Mouse (Mus musculus) midbrain, embryonic 16.5 days (tissue): Measurements from ENCODE around the gene Pim1. TPM values are rescaled to one million over a fixed set of nuclear protein-coding genes. Genes with fewer than 3 reads are reported as not detected.

Experiments
- ATAC-seq: fragments of 200-750 bp; cut with Nextera tagmentation; 2 replicates; pipeline ENCODE4 v1.8.0; 2017; ENCODE audit warnings: moderate TSS enrichment
- H3K27ac ChIP-seq: fragments of 300-500 bp; sonication (generic); 2 replicates; pipeline ENCODE4 v1.5.1; 2014; ENCODE audit warnings: mild to moderate bottlenecking, low read length, mixed read lengths
- H3K27me3 ChIP-seq: fragments of 300-500 bp; sonication (generic); 2 replicates; pipeline ENCODE4 v1.6.1; 2014; ENCODE audit warnings: low read depth, low read length, mixed read lengths; ENCODE audit not compliant: control insufficient read depth, insufficient read depth
- H3K36me3 ChIP-seq: fragments of 300-500 bp; sonication (generic); 2 replicates; pipeline ENCODE4 v1.6.1; 2014; ENCODE audit warnings: mild to moderate bottlenecking, low read length, moderate library complexity, mixed read lengths; ENCODE audit not compliant: control insufficient read depth, insufficient read depth
- H3K4me1 ChIP-seq: fragments of 300-500 bp; sonication (generic); 2 replicates; pipeline ENCODE4 v1.6.1; 2014; ENCODE audit warnings: mild to moderate bottlenecking, low read length, mixed read lengths; ENCODE audit not compliant: control insufficient read depth, insufficient read depth
- H3K4me2 ChIP-seq: fragments of 300-500 bp; sonication (generic); 2 replicates; pipeline ENCODE4 v1.6.1; 2014; ENCODE audit warnings: mild to moderate bottlenecking, low read length, mixed read lengths
- H3K4me3 ChIP-seq: fragments of 300-500 bp; sonication (generic); 2 replicates; pipeline ENCODE4 v1.5.1; 2014; ENCODE audit warnings: low read depth, mild to moderate bottlenecking, low read length, moderate library complexity, mixed read lengths
- H3K9ac ChIP-seq: fragments of 300-500 bp; sonication (generic); 2 replicates; pipeline ENCODE4 v1.6.1; 2014; ENCODE audit warnings: low read depth, low read length, mixed read lengths
- H3K9me3 ChIP-seq: fragments of 300-500 bp; sonication (generic); replicated peaks from 2 replicates; pipeline ENCODE4 v1.6.1; 2014; ENCODE audit warnings: mild to moderate bottlenecking, low read length, mixed read lengths; ENCODE audit not compliant: control insufficient read depth, poor library complexity, severe bottlenecking
- WGBS: fragments of 180-500 bp; shearing (Covaris S2); extraction: QIAGEN DNeasy Blood & Tissue Kit; methylation state at CpG from one replicate; pipeline ENCODE4 v1.1.7; 2014; 5-methylcytosine and 5-hydroxymethylcytosine counted together
- polyA plus RNA-seq: library from polyadenylated mRNA; unstranded; fragments of >200 nt; fragmentation: Nextera tagmentation; extraction: Ambion mirVana; gene quantifications from 2 replicates; pipeline ENCODE4 v1.2.1, GENCODE M21; 2015

The Pim1 gene
- polyA plus RNA-seq, 1 experiment from 2014 or later = 7.3 TPM

DNA sequence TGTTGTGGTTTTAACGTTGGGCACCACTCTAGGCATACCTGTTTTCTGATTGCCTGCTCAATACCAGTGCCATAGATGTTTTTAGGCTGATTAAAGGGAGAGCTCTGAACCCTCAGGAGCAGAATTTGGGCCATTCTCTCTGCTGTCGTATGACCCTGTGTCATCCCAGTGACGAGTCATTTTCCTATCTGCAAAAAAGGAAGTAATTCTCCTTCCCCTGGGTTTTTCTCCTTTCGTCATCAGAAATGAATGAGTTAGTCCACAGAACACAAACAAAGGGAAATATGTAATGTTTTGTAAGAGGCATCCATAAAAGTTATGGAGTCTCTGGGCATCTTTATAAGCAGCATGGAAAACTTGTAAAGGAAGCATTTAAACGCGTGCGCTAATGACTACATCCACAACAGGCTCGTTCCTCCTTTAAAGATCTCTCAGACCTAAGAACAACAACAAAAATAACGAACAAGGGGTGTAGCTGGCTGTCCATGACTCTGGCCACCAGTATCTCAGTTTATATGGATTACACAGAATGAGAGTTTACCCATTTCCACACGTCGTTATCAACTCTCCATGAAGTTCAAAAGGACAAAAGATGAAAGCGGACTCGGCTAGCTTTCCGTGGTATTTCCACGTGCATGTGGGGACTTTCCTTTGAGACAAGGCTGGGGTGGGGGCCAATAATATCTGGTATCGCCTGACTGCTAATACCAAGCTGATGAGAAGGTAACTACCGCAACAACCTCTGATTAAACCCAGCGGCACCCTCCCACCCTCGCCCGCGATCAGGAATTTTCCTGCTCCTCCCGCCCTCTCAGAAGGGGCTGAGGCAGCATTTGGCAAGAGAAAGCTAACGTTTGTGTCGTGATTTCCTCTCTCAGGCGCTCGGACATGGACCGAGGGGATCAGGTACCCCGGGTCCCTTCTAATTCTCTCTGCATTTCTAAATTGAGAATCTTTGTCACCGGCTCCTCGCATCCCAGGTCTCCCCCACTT lies 1.3 kb upstream of the Pim1 start:
- Histone ChIP-seq H3K4me3 (peak overlapping the region; percentile 62), H3K4me2 (peak overlapping the region; percentile 60), H3K27ac (peak overlapping the region; percentile 90), H3K27me3 (no peaks in the 10 kb centered on the region), H3K4me1 (peaks cover 19% of the 10 kb centered on the region), H3K9me3 (no peaks in the 10 kb centered on the region), H3K36me3 (no peaks in the 10 kb centered on the region), H3K9ac (peak overlapping the region; percentile 79)
- ATAC-seq = peak; percentile 16
- 5% methylated on average over 30 of the region's 30 CpGs for WGBS

DNA sequence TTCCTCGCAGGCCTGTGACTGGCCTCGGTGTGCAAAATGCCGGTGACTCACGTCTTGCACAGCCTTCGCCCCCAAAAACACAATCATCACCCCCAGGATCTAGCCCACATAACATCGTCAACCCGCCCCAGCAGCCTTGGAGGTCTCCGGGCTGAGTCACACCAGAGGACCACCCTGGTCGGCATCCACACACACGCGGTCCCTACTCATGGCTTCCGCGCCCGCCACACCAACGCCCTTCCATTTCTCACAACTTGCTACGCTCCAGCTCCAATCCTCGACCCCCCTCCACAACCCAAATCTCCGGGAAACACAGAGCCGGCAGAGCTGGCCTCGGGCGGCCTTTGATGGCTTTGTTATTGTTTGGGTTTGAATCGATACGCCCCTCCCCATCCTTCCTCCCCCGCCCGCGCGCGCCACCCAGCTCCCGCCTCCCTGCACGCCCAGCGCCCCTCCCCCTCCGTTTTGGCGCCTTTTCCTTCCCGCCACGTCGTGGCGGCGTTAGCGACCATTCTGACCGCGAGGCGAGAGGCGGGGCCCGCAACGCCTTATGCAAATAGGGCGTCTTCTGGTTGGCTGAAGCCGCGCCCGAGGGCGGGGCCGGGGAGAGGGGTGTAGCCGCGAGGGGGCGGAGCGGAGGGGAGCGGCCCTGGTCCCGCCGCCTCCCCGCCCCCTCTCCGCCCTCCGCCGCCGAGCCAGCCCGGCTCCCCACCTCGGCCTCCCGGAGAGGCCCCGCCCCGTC lies 411 bp upstream of the Pim1 start:
- under 1% methylated on average over 46 of the region's 68 CpGs for WGBS
- H3K27me3 ChIP-seq = no peaks in the 10 kb centered on the region
- H3K27ac ChIP-seq = peak overlapping the region; percentile 90
- peak overlapping the region; percentile 92 for H3K4me2 ChIP-seq
- H3K9ac ChIP-seq = peak overlapping the region; percentile 79
- H3K4me3 ChIP-seq = peak overlapping the region; percentile 62
- ATAC-seq = peak; percentile 89
- no peaks in the 10 kb centered on the region for H3K9me3 ChIP-seq
- H3K4me1 ChIP-seq = peaks cover 19% of the 10 kb centered on the region
- H3K36me3 ChIP-seq = peaks cover 2% of the 10 kb centered on the region; the same call in 1 of the 2 replicates

DNA sequence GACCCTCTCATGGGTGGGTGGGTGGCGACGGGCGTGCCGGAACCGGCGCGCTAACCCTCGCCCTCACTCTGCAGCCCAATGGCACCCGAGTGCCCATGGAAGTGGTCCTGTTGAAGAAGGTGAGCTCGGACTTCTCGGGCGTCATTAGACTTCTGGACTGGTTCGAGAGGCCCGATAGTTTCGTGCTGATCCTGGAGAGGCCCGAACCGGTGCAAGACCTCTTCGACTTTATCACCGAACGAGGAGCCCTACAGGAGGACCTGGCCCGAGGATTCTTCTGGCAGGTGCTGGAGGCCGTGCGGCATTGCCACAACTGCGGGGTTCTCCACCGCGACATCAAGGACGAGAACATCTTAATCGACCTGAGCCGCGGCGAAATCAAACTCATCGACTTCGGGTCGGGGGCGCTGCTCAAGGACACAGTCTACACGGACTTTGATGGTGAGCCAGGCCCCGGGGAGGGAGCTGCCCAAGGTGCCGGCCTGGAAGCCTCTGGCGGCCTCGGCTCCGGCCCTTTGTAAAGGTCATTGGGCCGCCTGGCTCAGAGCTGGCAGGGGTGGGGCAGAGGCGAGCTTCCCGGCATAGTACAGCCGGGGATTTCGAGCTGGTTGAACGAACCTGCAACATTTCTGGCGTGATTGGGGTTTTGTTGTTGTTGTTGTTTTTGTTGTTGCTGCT lies 1.2 kb downstream of the Pim1 start:
- WGBS = under 1% methylated on average over 47 of the region's 48 CpGs
- Histone ChIP-seq H3K4me1 (peaks cover 19% of the 10 kb centered on the region), H3K9ac (peak overlapping the region; percentile 86), H3K4me2 (peak overlapping the region; percentile 92), H3K4me3 (peak overlapping the region; percentile 62), H3K36me3 (peaks cover 2% of the 10 kb centered on the region; the same call in 1 of the 2 replicates), H3K9me3 (no peaks in the 10 kb centered on the region), H3K27me3 (no peaks in the 10 kb centered on the region), H3K27ac (peak overlapping the region; percentile 85)
- peak; percentile 19; the same call in 1 of the 2 replicates for ATAC-seq

DNA sequence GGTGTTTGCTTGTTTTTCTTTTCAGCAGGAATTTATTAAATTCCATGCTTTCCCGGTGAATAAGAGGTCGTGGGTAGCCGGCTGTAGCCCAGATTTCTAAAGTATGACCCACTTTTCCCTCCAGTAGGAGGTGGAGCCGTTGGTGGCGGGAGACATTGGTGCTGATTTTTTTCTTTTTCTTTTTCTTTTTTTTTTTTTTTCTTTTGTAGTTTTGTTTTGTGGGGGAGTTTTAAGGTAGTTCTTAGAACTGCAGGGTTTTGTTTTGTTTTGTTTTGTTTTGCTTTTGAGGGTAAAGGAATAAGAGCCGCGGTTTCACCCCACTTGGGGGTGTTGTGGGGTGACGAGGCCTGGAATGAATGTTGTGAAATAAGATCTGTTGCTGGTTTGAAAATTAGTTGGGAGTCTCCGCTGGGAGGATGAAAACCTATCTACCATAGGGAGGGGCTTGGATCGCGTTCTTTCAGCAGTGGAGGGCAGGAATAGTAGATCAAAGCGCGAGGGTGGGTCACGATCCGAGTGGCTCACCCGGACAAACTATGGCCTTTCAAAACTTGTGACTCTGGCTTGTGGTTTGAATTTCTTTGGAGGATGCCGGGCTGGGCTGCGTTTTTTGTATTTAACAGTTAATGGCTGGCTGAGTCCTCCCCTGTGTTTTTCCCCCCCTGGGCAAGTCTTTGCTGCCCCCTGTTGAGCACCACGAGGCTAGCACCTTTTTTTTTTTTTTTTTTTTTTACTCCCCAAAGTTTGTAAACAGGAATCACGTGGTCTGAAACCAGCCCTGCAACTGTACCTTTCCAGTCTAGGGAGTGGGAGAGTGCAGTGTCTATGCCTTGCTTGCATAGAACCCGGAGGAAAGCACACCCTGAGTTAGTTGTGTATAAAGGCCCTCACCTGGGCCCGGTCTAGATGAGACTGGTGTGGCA lies 2.0 kb downstream of the Pim1 start:
- Histone ChIP-seq H3K4me3 (peak overlapping the region; percentile 62), H3K27ac (no peak overlapping the region; the same call in 1 of the 2 replicates), H3K27me3 (no peaks in the 10 kb centered on the region), H3K9ac (peak overlapping the region; percentile 86), H3K4me1 (peaks cover 19% of the 10 kb centered on the region), H3K9me3 (no peaks in the 10 kb centered on the region), H3K4me2 (peak overlapping the region; percentile 92), H3K36me3 (peaks cover 2% of the 10 kb centered on the region; the same call in 1 of the 2 replicates)
- ATAC-seq = no peak
- 2% methylated on average over 22 of the region's 22 CpGs for WGBS

DNA sequence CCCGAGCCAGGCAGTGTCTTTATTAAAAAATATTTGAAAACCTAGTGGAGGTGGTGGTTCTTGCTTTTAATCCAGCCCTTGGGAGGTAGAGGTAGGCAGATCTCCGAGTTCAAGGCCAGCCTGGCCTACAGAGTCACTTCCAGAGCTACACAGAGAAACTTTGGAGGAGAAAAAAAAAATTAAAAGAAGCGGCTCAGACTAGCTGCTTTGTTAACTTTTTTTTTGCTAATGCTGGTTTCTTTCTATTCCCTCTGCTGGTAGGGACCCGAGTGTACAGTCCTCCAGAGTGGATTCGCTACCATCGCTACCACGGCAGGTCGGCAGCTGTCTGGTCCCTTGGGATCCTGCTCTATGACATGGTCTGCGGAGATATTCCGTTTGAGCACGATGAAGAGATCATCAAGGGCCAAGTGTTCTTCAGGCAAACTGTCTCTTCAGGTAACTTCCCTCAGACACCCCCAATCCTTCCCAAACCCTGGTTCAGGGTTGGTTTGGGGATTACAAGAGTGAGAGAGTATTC lies 3.0 kb downstream of the Pim1 start:
- Histone ChIP-seq H3K4me3 (no peak overlapping the region), H3K27me3 (no peaks in the 10 kb centered on the region), H3K4me2 (peak overlapping the region; percentile 92), H3K9ac (no peak overlapping the region), H3K4me1 (peaks cover 19% of the 10 kb centered on the region), H3K27ac (no peak overlapping the region), H3K36me3 (peaks cover 2% of the 10 kb centered on the region; the same call in 1 of the 2 replicates), H3K9me3 (no peaks in the 10 kb centered on the region)
- no peak for ATAC-seq
- 67% methylated on average over 11 of the region's 11 CpGs for WGBS

DNA sequence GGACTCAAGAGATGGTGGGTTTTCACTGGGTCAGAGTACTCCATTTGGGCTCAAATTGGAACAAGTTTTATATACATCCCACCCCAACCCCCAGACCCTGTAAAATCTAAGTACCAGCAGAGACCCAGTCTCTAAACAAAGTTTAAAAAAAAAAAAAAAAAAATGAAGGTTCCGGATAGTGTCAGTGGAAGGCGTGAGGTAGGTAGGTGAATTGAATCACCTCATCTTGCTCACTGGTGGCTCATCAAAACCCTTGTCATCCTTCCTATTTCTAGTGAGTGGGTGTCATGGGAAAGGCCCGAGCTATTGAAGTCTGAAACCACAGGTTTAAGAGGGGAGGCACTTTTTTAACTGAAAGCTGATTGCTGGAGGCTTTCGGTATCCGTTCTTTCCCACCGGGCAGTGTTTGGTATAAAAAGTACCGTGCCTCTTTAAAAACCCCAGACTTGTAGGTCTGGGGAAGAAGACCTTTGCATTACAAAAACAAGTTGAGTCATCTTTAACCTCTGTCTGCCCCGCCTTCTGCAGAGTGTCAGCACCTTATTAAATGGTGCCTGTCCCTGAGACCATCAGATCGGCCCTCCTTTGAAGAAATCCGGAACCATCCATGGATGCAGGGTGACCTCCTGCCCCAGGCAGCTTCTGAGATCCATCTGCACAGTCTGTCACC lies 3.6 kb downstream of the Pim1 start:
- ATAC-seq = no peak
- peaks cover 2% of the 10 kb centered on the region; the same call in 1 of the 2 replicates for H3K36me3 ChIP-seq
- no peak overlapping the region for H3K27ac ChIP-seq
- WGBS = 66% methylated on average over 10 of the region's 10 CpGs
- H3K4me2 ChIP-seq = no peak overlapping the region
- no peaks in the 10 kb centered on the region for H3K27me3 ChIP-seq
- no peaks in the 10 kb centered on the region for H3K9me3 ChIP-seq
- peaks cover 15% of the 10 kb centered on the region for H3K4me1 ChIP-seq
- H3K9ac ChIP-seq = no peak overlapping the region
- no peak overlapping the region for H3K4me3 ChIP-seq

DNA sequence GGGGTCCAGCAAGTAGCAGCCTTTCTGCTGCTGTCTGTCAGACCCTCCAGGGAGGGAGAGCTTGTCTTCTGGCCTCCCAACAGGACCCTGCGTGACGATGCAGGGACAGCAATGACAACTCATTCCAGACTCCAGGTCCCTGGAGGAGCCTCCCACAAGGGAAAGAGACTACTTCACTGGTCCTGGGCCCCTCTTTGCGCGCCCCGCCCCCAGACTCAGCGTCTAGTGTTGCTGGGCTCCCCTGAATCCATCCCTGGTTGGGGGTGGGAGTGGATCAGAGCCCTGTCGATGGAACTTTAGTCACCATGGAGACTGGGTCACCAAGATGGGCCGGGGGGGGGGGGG lies 4.2 kb downstream of the Pim1 start:
- Histone ChIP-seq H3K4me2 (no peak overlapping the region), H3K4me1 (peaks cover 14% of the 10 kb centered on the region), H3K9ac (no peak overlapping the region), H3K36me3 (peaks cover 2% of the 10 kb centered on the region; the same call in 1 of the 2 replicates), H3K4me3 (no peak overlapping the region), H3K27ac (no peak overlapping the region), H3K9me3 (no peaks in the 10 kb centered on the region), H3K27me3 (no peaks in the 10 kb centered on the region)
- no peak for ATAC-seq
- 62% methylated on average over 6 of the region's 8 CpGs for WGBS
